Mouse (Mus musculus): Measurements from ENCODE around the gene Slc47a2. TPM values are rescaled to one million over a fixed set of nuclear protein-coding genes. Genes with fewer than 3 reads are reported as not detected.

Gene Slc47a2
- polyA plus RNA-seq, 1 experiment from 2014 or later, result not detected

DNA sequence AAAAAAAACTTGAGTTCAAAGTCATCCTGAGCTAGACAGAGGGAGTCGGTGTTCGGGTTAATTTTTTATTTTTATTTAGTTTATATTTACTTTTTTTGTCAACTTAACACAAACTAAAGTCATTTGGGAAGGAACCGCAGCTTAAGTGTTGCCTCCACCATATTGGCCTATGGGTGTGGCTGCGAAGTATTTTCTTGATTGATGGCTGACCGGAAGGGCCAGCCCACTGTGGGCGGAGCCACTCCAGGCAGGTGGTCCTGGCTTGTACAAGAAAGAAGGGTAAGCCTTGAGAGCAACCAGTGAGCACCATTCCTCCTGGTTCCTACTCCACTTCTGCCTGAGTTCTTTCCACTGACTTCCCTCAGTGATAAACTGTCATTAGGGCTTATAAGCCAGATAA is 21.4 kb upstream of the Slc47a2 start:
- Histone ChIP-seq H3K9me3 (no peaks in the 10 kb centered on the region), H3K27ac (replicated peaks) (no peak overlapping the region), H3K4me3 (no peak overlapping the region), H3K4me1 (no peaks in the 10 kb centered on the region), H3K9ac (replicated peaks) (no peak overlapping the region), H3K36me3 (no peaks in the 10 kb centered on the region), H3K27me3 (no peaks in the 10 kb centered on the region), H3K4me2 (replicated peaks) (no peak overlapping the region)
- 82% methylated on average over 6 of the region's 6 CpGs for WGBS
- ATAC-seq (ENCODE audit: low FRiP score, low read depth), result no peak

DNA sequence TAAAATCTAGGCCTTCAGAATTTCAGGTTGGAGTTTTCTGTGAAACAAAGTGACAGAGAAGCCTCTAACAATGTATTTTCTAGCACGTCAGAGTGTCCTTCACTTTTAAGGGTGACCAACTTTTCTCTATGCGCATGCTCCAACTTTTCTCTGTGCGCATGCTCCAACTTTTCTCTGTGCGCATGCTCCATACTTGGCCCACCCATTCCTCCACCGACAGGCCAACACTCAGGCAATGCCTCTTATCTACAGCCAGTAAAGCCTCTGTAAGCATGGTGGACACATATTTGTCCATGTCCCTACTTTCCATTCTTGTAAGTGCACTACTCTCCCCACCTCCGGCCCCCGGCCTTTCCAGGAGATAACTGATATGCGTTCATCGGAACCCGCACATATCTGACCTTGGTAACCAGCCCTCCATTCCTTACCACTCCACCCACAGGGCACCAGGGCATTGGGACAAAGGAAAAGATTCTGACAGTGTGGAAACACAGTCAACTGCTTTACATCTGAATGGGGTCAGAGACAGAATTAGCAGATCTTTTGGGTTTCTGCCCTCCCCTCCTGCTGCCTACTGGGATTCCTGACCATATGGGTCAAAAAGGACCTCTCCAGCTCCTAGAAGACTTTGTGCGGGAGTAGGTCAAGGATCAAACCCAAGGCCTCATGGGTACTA is 19.0 kb upstream of the Slc47a2 start:
- no peak overlapping the region for H3K9ac ChIP-seq (replicated peaks)
- no peaks in the 10 kb centered on the region for H3K9me3 ChIP-seq
- H3K27ac ChIP-seq (replicated peaks), result no peak overlapping the region
- ATAC-seq (ENCODE audit: low FRiP score, low read depth), result no peak
- no peaks in the 10 kb centered on the region for H3K36me3 ChIP-seq
- WGBS, result 86% methylated on average over 11 of the region's 11 CpGs
- no peak overlapping the region for H3K4me2 ChIP-seq (replicated peaks)
- no peaks in the 10 kb centered on the region for H3K4me1 ChIP-seq
- no peak overlapping the region for H3K4me3 ChIP-seq
- no peaks in the 10 kb centered on the region for H3K27me3 ChIP-seq

DNA sequence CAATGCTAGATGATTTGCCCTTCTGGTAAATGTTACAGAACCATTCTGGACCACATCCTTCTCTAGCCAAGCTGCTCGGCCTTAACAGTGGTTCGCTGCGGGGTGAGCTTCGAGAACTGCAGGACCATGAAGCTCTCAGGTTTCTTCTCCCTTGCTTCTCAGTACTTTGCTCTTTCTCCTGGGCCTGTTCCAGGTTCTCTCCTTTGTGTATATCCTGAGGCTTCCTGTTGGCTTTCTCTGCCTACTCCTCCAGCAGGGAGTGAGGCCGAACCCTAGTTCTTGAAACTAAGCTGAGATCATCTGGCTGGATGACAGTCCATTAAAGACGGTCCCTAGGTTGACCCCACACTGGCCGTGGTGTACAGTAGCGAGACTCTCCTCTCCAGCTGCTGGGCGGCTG is 13.9 kb upstream of the Slc47a2 start:
- H3K27me3 ChIP-seq, result no peaks in the 10 kb centered on the region
- H3K27ac ChIP-seq (replicated peaks), result no peak overlapping the region
- no peak for ATAC-seq (ENCODE audit: low FRiP score, low read depth)
- H3K4me2 ChIP-seq (replicated peaks), result no peak overlapping the region
- no peaks in the 10 kb centered on the region for H3K36me3 ChIP-seq
- no peak overlapping the region for H3K4me3 ChIP-seq
- WGBS, result 87% methylated on average over 9 of the region's 9 CpGs
- H3K9ac ChIP-seq (replicated peaks), result no peak overlapping the region
- H3K4me1 ChIP-seq, result peaks cover 6% of the 10 kb centered on the region; the same call in 1 of the 2 replicates
- no peaks in the 10 kb centered on the region for H3K9me3 ChIP-seq

DNA sequence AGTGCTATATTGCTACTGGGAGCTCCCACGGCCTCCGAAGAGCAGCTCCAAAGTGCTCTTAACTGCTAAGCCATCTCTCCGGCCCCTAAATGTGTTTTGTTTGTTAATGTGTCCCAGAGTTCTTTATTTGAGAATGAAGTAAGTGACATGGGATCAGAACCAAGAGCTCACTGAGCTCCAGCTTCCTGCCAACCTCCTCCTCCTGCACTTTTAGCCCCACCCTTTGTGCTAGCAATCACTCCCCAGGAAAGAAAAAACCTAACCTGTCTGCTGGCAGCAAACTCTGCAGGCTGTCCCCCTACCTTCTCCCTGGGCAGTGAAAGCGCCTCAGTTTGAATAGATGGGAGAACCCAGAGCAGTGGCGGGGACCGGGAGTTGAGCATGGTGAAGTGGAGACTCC is 13.5 kb upstream of the Slc47a2 start:
- no peak for ATAC-seq (ENCODE audit: low FRiP score, low read depth)
- WGBS, result 76% methylated on average over 6 of the region's 6 CpGs
- Histone ChIP-seq H3K9ac (replicated peaks) (no peak overlapping the region), H3K9me3 (no peaks in the 10 kb centered on the region), H3K27me3 (no peaks in the 10 kb centered on the region), H3K4me1 (peaks cover 6% of the 10 kb centered on the region; the same call in 1 of the 2 replicates), H3K4me3 (no peak overlapping the region), H3K36me3 (no peaks in the 10 kb centered on the region), H3K27ac (replicated peaks) (no peak overlapping the region), H3K4me2 (replicated peaks) (no peak overlapping the region)

DNA sequence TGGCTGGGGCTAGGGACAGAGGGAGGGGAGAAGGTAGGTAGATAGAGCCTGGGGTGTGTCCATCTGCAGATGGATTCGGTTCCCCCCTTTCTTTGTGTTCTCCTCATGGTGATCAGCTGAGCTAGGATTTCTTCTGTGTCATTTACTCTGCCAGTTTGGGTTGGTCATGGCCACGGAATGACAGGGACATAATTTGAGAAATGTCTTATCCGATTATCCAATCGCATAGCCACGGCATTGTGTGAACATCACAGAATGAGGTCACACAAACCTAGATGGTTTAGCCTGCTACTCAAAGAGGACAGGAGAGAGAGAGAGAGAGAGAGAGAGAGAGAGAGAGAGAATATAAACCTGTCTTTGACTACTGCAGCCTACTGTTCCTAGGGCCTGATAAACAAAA is 12.7 kb upstream of the Slc47a2 start:
- no peak overlapping the region for H3K9ac ChIP-seq (replicated peaks)

DNA sequence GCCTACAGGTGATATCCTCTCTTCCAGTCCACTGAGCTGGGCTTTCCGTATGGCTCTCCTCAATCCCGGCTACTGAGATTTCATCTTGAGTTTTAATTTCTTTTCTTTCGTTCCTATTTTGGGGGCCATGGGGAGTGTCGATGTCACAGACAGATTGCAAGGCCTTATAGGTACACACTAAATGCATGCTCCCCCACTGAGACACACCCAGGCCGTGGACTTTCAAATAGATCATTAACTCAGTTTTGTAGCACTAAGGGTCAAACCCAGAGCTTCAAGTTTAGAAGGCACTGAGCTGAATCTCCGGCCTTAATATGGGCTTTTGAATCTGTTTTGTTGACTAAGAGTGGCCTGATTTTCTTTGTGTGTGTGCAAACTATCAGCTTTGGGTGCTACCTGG is 11.7 kb upstream of the Slc47a2 start:
- ATAC-seq (ENCODE audit: low FRiP score, low read depth), result no peak
- Histone ChIP-seq H3K36me3 (no peaks in the 10 kb centered on the region), H3K27me3 (no peaks in the 10 kb centered on the region), H3K9ac (replicated peaks) (no peak overlapping the region), H3K4me3 (no peak overlapping the region), H3K9me3 (no peaks in the 10 kb centered on the region), H3K4me1 (peaks cover 6% of the 10 kb centered on the region; the same call in 1 of the 2 replicates), H3K27ac (replicated peaks) (no peak overlapping the region), H3K4me2 (replicated peaks) (no peak overlapping the region)
- 84% methylated on average over 6 of the region's 6 CpGs for WGBS

More for the DNA sequence above, 12.7 kb upstream of the Slc47a2 start:
- H3K4me1 ChIP-seq, result peaks cover 6% of the 10 kb centered on the region; the same call in 1 of the 2 replicates
- H3K27me3 ChIP-seq, result no peaks in the 10 kb centered on the region
- H3K4me3 ChIP-seq, result no peak overlapping the region
- WGBS, result 81% methylated on average over 5 of the region's 5 CpGs
- no peak overlapping the region for H3K27ac ChIP-seq (replicated peaks)
- no peak for ATAC-seq (ENCODE audit: low FRiP score, low read depth)
- no peaks in the 10 kb centered on the region for H3K36me3 ChIP-seq
- H3K9me3 ChIP-seq, result no peaks in the 10 kb centered on the region
- no peak overlapping the region for H3K4me2 ChIP-seq (replicated peaks)

DNA sequence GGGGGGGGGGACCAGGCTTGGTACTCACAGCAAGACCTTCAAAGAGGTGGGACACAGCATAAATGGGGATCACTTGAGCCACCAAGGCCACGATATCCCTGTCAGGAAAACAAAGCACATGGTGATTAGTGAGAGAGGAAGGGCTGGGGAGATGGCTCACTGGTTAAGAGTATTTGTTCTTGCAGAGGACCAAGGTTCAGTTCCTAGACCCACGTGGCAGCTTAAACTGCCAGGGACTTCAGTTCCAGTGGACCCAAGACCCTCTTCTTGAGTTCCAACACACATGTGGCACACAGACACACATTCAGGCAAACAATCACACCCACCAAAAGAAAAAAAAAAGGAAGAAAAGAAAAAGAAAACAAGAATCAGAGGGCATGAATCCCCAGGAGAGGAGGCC is 10.4 kb upstream of the Slc47a2 start:
- Histone ChIP-seq H3K27ac (replicated peaks) (no peak overlapping the region), H3K9me3 (no peaks in the 10 kb centered on the region), H3K4me1 (peaks cover 6% of the 10 kb centered on the region; the same call in 1 of the 2 replicates), H3K27me3 (0 out of 2 replicates have a peak, but pooled peaks cover 3% of the 10 kb centered on the region), H3K4me2 (replicated peaks) (no peak overlapping the region), H3K36me3 (no peaks in the 10 kb centered on the region), H3K9ac (replicated peaks) (no peak overlapping the region), H3K4me3 (no peak overlapping the region)
- 76% methylated on average over 2 of the region's 2 CpGs for WGBS
- ATAC-seq (ENCODE audit: low FRiP score, low read depth), result no peak

DNA sequence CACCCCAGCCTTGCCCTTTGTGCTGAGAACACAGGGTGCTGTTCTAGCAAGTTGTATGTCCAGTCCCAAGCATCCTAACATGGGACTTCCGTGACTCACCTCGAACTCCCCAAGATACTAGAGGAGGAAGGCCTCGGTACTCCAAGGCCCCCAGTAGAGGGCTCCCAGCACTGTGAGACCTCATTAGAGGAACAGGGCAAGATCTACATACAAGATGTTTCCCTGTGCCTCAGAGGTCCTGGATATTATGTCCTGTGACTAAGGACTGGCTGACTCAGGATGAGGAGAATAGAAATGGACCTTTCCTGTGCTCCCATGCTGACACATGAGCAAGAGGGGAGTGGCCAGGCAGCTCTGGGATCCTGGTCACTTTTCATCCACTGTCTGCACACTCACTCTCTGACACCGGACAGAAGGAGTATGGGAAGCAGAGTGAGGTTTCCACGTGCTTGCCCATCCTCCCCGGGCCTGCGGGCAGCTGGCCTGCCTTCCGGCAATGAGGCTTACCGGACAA is 9.5 kb upstream of the Slc47a2 start:
- WGBS, result 58% methylated on average over 9 of the region's 9 CpGs
- Histone ChIP-seq H3K9me3 (no peaks in the 10 kb centered on the region), H3K4me3 (no peak overlapping the region), H3K27me3 (peaks cover 9% of the 10 kb centered on the region; the same call in 1 of the 2 replicates), H3K27ac (replicated peaks) (no peak overlapping the region), H3K36me3 (no peaks in the 10 kb centered on the region), H3K4me1 (peaks cover 6% of the 10 kb centered on the region; the same call in 1 of the 2 replicates), H3K9ac (replicated peaks) (no peak overlapping the region), H3K4me2 (replicated peaks) (no peak overlapping the region)
- no peak for ATAC-seq (ENCODE audit: low FRiP score, low read depth)

DNA sequence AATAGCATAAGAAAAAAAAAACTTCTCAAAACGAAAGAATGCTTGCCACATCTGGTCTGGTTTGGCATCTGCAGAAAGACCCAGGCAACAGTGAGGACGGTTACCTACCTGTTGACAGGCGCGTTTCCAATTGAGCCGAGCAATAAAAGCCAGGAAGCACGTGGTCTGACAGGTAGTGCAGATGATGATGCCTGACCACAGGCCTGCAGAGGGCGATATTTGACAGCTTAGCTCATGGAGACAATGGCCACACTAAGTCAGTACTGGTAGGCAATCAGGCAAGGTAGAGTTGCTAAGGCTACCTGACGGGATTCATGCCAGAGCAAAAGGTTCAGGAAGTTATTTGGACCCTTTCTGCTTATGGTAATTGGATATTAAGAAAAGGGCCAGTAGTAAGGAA is 6.7 kb upstream of the Slc47a2 start:
- no peak overlapping the region for H3K4me2 ChIP-seq (replicated peaks)
- no peak overlapping the region for H3K4me3 ChIP-seq
- H3K9me3 ChIP-seq, result no peaks in the 10 kb centered on the region
- ATAC-seq (ENCODE audit: low FRiP score, low read depth), result no peak
- H3K36me3 ChIP-seq, result no peaks in the 10 kb centered on the region
- H3K27ac ChIP-seq (replicated peaks), result no peak overlapping the region
- peaks cover 6% of the 10 kb centered on the region; the same call in 1 of the 2 replicates for H3K4me1 ChIP-seq
- 13% methylated on average over 8 of the region's 8 CpGs for WGBS
- H3K9ac ChIP-seq (replicated peaks), result no peak overlapping the region
- H3K27me3 ChIP-seq, result peaks cover 15% of the 10 kb centered on the region; the same call in 1 of the 2 replicates

DNA sequence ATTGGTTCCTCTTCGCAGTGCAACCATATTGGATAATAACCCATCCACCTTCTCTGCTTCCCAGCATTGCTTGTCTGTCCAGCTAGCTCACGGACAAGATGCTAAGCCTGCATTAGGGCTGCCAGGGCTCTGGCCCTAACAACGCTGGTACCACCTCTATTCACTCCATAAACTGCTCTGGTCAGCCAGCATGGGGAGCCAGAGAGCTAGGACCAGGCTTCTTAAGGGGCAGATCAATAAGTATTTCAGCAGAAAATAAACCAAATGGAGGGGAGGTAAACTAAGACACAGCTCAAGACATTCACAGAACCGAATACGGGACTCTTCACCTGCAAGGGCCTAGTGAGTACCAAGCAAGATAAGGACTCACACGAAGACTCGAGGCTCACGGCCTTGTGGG is 3.5 kb upstream of the Slc47a2 start:
- Histone ChIP-seq H3K36me3 (no peaks in the 10 kb centered on the region), H3K27ac (replicated peaks) (no peak overlapping the region), H3K4me2 (replicated peaks) (no peak overlapping the region), H3K4me1 (peaks cover 5% of the 10 kb centered on the region), H3K27me3 (peaks cover 45% of the 10 kb centered on the region), H3K9ac (replicated peaks) (no peak overlapping the region), H3K9me3 (no peaks in the 10 kb centered on the region), H3K4me3 (no peak overlapping the region)
- no peak for ATAC-seq (ENCODE audit: low FRiP score, low read depth)
- 62% methylated on average over 8 of the region's 8 CpGs for WGBS

DNA sequence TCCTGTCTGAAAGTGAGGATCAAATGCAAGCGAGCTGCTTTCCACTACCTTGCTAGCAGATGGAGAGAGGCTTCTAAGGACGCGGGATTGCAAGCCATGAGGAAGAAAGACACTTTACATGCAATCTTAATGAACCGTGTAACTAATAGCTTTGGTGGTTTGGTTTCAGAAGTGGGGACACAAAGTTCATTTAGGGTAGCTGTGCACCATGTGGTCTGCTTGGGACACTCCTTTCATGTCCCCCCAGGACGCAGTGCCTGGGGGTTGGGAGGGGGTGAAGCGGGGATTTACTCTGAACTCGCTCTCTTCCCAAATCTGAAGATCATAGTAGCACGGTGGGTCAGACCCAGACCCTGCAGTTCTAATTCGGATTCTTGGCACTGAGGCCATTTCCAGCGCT is 689 bp downstream of the Slc47a2 start:
- Histone ChIP-seq H3K27ac (replicated peaks) (no peak overlapping the region), H3K4me3 (peak overlapping the region; percentile 40), H3K9me3 (no peaks in the 10 kb centered on the region), H3K4me1 (peaks cover 5% of the 10 kb centered on the region), H3K27me3 (peaks cover 47% of the 10 kb centered on the region), H3K9ac (replicated peaks) (no peak overlapping the region), H3K4me2 (replicated peaks) (peak overlapping the region; percentile 54), H3K36me3 (no peaks in the 10 kb centered on the region)
- ATAC-seq (ENCODE audit: low FRiP score, low read depth), result no peak
- WGBS, result 15% methylated on average over 10 of the region's 10 CpGs

DNA sequence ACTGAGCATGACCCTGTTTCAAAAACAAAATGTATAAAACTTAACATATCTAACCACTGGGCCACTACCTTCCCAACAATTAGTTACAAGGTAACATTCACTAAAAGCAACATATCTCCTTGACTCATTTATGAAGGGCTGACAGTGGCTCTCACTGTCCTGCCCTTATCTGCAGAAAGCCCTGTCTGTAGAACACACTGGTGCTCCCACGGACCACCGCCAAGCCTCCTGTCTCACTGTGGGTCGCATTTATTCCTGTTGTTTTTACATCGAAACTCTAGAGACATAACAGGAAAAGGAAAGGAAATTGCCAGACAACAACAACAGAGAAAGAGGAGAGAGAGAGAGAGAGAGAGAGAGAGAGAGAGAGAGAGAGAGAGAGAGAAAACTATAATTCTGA is 1.4 kb downstream of the Slc47a2 start:
- H3K4me2 ChIP-seq (replicated peaks), result no peak overlapping the region
- no peak overlapping the region for H3K9ac ChIP-seq (replicated peaks)
- H3K4me3 ChIP-seq, result no peak overlapping the region
- H3K36me3 ChIP-seq, result no peaks in the 10 kb centered on the region
- H3K4me1 ChIP-seq, result peaks cover 5% of the 10 kb centered on the region
- 88% methylated on average over 4 of the region's 4 CpGs for WGBS
- no peaks in the 10 kb centered on the region for H3K9me3 ChIP-seq
- H3K27me3 ChIP-seq, result peaks cover 47% of the 10 kb centered on the region
- H3K27ac ChIP-seq (replicated peaks), result no peak overlapping the region
- no peak for ATAC-seq (ENCODE audit: low FRiP score, low read depth)

All from midbrain, embryonic 12.5 days (tissue).